Mouse (Mus musculus) heart, embryonic 12.5 days (tissue): ENCODE data around the gene Aunip. TPM values are rescaled to one million over a fixed set of nuclear protein-coding genes. Genes with fewer than 3 reads are reported as not detected.
"Not testable (repeated sequence)": the region's sequence is repeated elsewhere in the genome, so short reads cannot be mapped to it uniquely, and the experiment has no call there.

ENCODE experiments used
- ATAC-seq: fragments of 200-750 bp; cut with Nextera tagmentation; 2 replicates; pipeline ENCODE4 v1.8.0; 2017; ENCODE audit warnings: moderate TSS enrichment, moderate library complexity; ENCODE audit not compliant: insufficient number of reproducible peaks, low FRiP score
- H3K27ac ChIP-seq: fragments of 300-500 bp; sonication (generic); 2 replicates; pipeline ENCODE4 v1.5.1; 2016; ENCODE audit warnings: mild to moderate bottlenecking, moderate library complexity; ENCODE audit not compliant: poor library complexity, severe bottlenecking
- H3K27me3 ChIP-seq: fragments of 300-500 bp; sonication (generic); replicated peaks from 2 replicates; pipeline ENCODE4 v1.6.1; 2016; ENCODE audit warnings: mild to moderate bottlenecking, moderate library complexity
- H3K36me3 ChIP-seq: fragments of 300-500 bp; sonication (generic); 2 replicates; pipeline ENCODE4 v1.6.1; 2016; ENCODE audit warnings: mild to moderate bottlenecking, moderate library complexity
- H3K4me1 ChIP-seq: fragments of 300-500 bp; sonication (generic); replicated peaks from 2 replicates; pipeline ENCODE4 v1.6.1; 2016; ENCODE audit warnings: mild to moderate bottlenecking
- H3K4me2 ChIP-seq: fragments of 300-500 bp; sonication (generic); 2 replicates; pipeline ENCODE4 v1.6.1; 2016; ENCODE audit warnings: mild to moderate bottlenecking, moderate library complexity
- H3K4me3 ChIP-seq: fragments of 300-500 bp; sonication (generic); 2 replicates; pipeline ENCODE4 v1.5.1; 2016; ENCODE audit warnings: mild to moderate bottlenecking
- H3K9ac ChIP-seq: fragments of 300-500 bp; sonication (generic); 2 replicates; pipeline ENCODE4 v1.6.1; 2016; ENCODE audit warnings: mild to moderate bottlenecking, moderate library complexity
- H3K9me3 ChIP-seq: fragments of 300-500 bp; sonication (generic); replicated peaks from 2 replicates; pipeline ENCODE4 v1.6.1; 2016; ENCODE audit warnings: mild to moderate bottlenecking, moderate library complexity
- WGBS: fragments of 180-500 bp; shearing (Covaris S2); methylation state at CpG from one replicate; pipeline ENCODE4 v1.1.7; 2016; 5-methylcytosine and 5-hydroxymethylcytosine counted together
- polyA plus RNA-seq: library from polyadenylated mRNA; unstranded; fragments of >200 nt; fragmentation: Nextera tagmentation; extraction: Ambion mirVana; gene quantifications from 2 replicates; pipeline ENCODE4 v1.2.1, GENCODE M21; 2016

Aunip gene
- polyA plus RNA-seq, 1 experiment from 2014 or later: 12.0 TPM

DNA sequence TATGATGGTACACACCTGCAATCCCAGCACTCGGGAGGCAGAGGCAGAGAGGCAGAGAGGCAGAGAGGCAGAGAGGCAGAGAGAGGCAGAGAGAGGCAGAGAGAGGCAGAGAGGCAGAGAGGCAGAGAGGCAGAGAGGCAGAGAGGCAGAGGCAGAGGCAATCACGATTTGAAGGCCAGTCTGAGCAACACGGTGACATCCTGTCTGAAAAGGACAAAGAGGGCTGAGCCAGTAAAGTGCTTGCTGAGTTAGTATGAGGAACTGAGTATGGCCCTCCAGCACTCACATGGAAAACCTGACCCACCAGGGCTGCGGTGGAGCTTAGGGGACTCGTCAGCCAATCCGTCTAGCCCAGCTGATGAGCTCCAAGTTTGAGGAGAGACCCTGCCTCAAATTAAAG, 11.8 kb upstream of the Aunip start:
- 78% methylated on average over 6 of the region's 6 CpGs for WGBS
- H3K4me2 ChIP-seq, H3K27ac ChIP-seq, H3K36me3 ChIP-seq, ATAC-seq, H3K9me3 ChIP-seq, H3K27me3 ChIP-seq, H3K9ac ChIP-seq, H3K4me3 ChIP-seq: not testable (repeated sequence)
- H3K4me1 ChIP-seq: peaks cover 49% of the 10 kb centered on the region

DNA sequence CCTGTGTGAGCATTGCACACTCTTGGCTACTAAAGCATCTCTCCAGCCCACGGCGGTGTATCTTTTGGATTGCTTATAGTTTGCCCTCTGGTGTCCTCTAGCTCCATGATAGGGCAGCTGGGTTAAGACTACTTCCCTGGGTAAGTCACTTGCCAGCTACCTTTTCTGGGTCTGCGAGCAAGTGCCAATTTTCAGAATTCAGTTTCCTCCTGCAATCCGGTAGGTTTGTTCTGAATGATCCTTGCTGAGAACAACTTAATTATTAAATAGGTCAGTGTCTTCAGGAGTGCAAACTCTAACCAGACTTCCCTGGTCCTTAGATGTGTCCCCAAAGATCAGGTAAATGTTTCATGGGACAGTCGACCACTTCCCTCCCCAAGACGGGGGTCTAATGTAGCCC, 9.7 kb upstream of the Aunip start:
- ATAC-seq: no peak

GRCm38 (mm10) chr4:134503686-134504357, 7.0 kb upstream of the Aunip start:
- no peak for ATAC-seq
- Histone ChIP-seq H3K27ac (no peak overlapping the region), H3K36me3 (peaks cover 17% of the 10 kb centered on the region), H3K4me1 (peaks cover 2% of the 10 kb centered on the region), H3K4me3 (no peak overlapping the region), H3K4me2 (no peak overlapping the region), H3K9ac (no peak overlapping the region), H3K27me3 (no peaks in the 10 kb centered on the region), H3K9me3 (no peaks in the 10 kb centered on the region)
- 71% methylated on average over 4 of the region's 4 CpGs for WGBS

More for the DNA sequence above, 9.7 kb upstream of the Aunip start:
- no peak overlapping the region for H3K4me2 ChIP-seq
- H3K4me1 ChIP-seq: peaks cover 29% of the 10 kb centered on the region
- H3K27me3 ChIP-seq: no peaks in the 10 kb centered on the region
- no peaks in the 10 kb centered on the region for H3K36me3 ChIP-seq
- H3K9me3 ChIP-seq: no peaks in the 10 kb centered on the region
- no peak overlapping the region for H3K27ac ChIP-seq
- no peak overlapping the region for H3K4me3 ChIP-seq
- WGBS: 91% methylated on average over 6 of the region's 6 CpGs
- H3K9ac ChIP-seq: no peak overlapping the region

DNA sequence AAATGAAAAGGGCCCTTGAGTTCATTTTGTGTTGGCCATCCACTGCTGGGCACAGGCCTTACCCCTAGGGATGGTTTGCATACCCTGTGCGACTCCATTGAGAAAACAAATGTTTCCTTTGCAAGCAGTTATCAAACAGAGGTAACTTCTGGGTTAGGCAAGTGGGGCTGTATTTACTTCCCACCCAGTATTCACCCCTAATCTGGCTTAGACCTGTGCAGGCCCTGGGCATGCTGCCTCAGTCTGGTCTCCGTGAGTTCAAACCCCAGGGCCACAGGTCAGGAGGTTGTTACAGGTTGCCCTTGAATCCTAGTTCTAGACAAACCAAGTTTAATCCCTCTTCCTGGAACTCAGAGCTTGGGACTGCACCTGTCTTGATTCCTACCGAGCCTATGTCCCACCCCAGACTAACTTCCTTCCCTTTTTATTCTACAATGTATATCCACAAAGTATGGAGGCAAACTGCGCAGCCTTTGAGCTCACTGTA, 5.5 kb upstream of the Aunip start:
- Histone ChIP-seq H3K4me3 (no peak overlapping the region), H3K9ac (no peak overlapping the region), H3K36me3 (peaks cover 17% of the 10 kb centered on the region), H3K27ac (no peak overlapping the region), H3K4me1 (no peaks in the 10 kb centered on the region; the same call in 1 of the 2 replicates), H3K9me3 (no peaks in the 10 kb centered on the region), H3K27me3 (no peaks in the 10 kb centered on the region), H3K4me2 (no peak overlapping the region)
- WGBS: 76% methylated on average over 4 of the region's 4 CpGs
- ATAC-seq: no peak

DNA sequence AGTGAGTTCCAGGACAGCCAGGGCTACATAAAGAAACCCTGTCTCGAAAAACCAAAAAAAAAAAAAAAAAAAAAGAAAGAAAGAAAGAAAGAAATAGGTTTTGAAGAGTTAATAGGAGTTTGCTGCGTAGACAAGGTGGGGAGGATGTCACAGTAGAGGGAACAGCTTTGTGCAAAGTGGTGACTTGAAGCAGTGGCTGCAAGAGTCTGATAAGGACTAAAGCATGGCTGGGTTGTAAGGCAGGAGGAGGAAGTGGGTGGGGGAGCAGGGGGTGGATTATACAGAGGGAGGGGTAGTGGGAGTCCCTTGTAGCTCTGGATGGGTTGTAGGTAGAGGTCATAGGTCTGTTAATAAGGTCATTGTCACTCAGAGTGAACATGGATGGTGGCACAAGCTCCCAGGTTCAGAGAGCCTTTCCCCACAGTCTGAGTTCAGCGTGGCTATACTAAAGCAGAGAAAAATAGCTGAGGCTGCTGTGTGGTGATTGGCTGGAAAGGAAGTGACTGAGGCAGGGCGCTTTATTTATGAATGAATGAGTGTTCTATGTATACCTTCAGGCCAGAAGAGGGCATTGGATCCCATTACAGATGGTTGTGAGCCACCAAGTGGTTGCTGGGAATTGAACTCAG, 4.7 kb upstream of the Aunip start:
- H3K27ac ChIP-seq: no peak overlapping the region
- ATAC-seq: peak; percentile 63
- WGBS: 67% methylated on average over 3 of the region's 4 CpGs

GRCm38 (mm10) chr4:134506713-134507112, 4.1 kb upstream of the Aunip start:
- Histone ChIP-seq H3K4me2 (no peak overlapping the region), H3K4me3 (no peak overlapping the region), H3K36me3 (peaks cover 17% of the 10 kb centered on the region), H3K27me3 (no peaks in the 10 kb centered on the region), H3K9me3 (no peaks in the 10 kb centered on the region), H3K4me1 (no peaks in the 10 kb centered on the region; the same call in 1 of the 2 replicates), H3K9ac (no peak overlapping the region), H3K27ac (no peak overlapping the region)
- 78% methylated on average over 19 of the region's 19 CpGs for WGBS
- ATAC-seq: no peak

More for the DNA sequence above, 4.7 kb upstream of the Aunip start:
- H3K27me3 ChIP-seq: no peaks in the 10 kb centered on the region
- no peak overlapping the region for H3K4me3 ChIP-seq
- H3K4me2 ChIP-seq: no peak overlapping the region
- H3K9ac ChIP-seq: no peak overlapping the region
- H3K36me3 ChIP-seq: peaks cover 17% of the 10 kb centered on the region
- no peaks in the 10 kb centered on the region for H3K9me3 ChIP-seq
- H3K4me1 ChIP-seq: no peaks in the 10 kb centered on the region; the same call in 1 of the 2 replicates

- 72% methylated on average over 4 of the region's 4 CpGs for WGBS
- Histone ChIP-seq H3K9me3 (no peaks in the 10 kb centered on the region), H3K27me3 (no peaks in the 10 kb centered on the region), H3K4me2 (peak overlapping the region; percentile 97; the same call in 1 of the 2 replicates), H3K4me1 (peaks cover 22% of the 10 kb centered on the region), H3K27ac (no peak overlapping the region), H3K9ac (no peak overlapping the region), H3K4me3 (no peak overlapping the region), H3K36me3 (peaks cover 17% of the 10 kb centered on the region)
- ATAC-seq: no peak
These were observed 403 bp upstream of the Aunip start for GRCm38 (mm10) chr4:134510396-134510795.

DNA sequence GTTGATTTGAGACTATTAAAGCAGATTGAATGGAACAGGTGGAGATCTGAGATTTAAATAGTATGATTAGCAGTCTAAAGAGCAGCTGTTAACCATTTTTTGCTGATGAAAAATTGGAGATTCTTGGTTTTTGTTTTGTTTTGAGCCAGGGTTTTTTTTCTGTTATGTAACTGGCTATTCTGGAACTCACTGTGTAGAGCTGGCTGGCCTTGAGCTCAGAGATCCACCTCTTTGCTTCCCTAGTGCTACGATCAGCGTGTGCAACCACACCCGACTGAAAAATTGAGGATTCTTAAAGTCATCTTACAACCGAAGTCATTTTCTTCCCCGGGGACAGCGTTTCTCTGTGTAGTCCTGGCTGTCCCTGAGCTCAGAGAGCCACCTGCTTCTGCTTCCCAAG, 931 bp downstream of the Aunip start:
- peak overlapping the region; percentile 52 for H3K4me2 ChIP-seq
- H3K9me3 ChIP-seq: no peaks in the 10 kb centered on the region
- peak overlapping the region; percentile 80 for H3K4me3 ChIP-seq
- H3K36me3 ChIP-seq: peaks cover 16% of the 10 kb centered on the region
- WGBS: 66% methylated on average over 6 of the region's 6 CpGs
- ATAC-seq: no peak
- H3K4me1 ChIP-seq: peaks cover 35% of the 10 kb centered on the region
- no peaks in the 10 kb centered on the region for H3K27me3 ChIP-seq
- no peak overlapping the region for H3K27ac ChIP-seq
- H3K9ac ChIP-seq: no peak overlapping the region

DNA sequence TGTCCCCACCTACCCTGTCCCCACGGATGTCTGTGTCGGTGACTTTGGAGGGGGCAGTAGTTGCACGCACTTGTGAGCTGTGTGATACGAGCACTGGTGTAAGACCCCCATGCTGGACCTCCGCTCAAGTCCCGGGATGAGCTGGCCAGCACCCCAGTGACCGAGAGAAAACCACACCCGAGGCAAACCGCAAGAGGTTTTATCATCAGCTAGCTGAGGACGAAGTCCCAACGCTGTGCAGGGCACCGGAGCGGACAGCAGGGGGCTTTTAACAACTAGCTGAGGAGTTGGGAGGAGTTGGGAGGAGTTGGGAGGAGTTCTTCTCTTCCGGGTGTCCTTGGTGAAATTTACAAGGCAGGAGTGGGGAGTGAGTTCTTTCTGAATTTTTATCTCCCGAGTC, 2.0 kb downstream of the Aunip start:
- Histone ChIP-seq H3K27me3 (no peaks in the 10 kb centered on the region), H3K4me2 (peak overlapping the region; percentile 63), H3K4me3 (peak overlapping the region; percentile 29), H3K4me1 (peaks cover 46% of the 10 kb centered on the region), H3K9me3 (no peaks in the 10 kb centered on the region), H3K27ac (peak overlapping the region; percentile 29; the same call in 1 of the 2 replicates), H3K9ac (peak overlapping the region; percentile 55), H3K36me3 (0 out of 2 replicates have a peak, but pooled peaks cover 6% of the 10 kb centered on the region)
- WGBS: 14% methylated on average over 15 of the region's 15 CpGs
- peak; percentile 52; the same call in 1 of the 2 replicates for ATAC-seq

- Histone ChIP-seq H3K4me2 (0 out of 2 replicates have a peak overlapping the region, but pooled peaks have one; percentile 63), H3K9me3 (no peaks in the 10 kb centered on the region), H3K36me3 (no peaks in the 10 kb centered on the region), H3K4me1 (peaks cover 55% of the 10 kb centered on the region), H3K27ac (no peak overlapping the region), H3K4me3 (no peak overlapping the region), H3K27me3 (no peaks in the 10 kb centered on the region), H3K9ac (no peak overlapping the region)
- ATAC-seq: no peak
- WGBS: 73% methylated on average over 11 of the region's 11 CpGs
These were observed 3.6 kb downstream of the Aunip start for GRCm38 (mm10) chr4:134514309-134514930.

DNA sequence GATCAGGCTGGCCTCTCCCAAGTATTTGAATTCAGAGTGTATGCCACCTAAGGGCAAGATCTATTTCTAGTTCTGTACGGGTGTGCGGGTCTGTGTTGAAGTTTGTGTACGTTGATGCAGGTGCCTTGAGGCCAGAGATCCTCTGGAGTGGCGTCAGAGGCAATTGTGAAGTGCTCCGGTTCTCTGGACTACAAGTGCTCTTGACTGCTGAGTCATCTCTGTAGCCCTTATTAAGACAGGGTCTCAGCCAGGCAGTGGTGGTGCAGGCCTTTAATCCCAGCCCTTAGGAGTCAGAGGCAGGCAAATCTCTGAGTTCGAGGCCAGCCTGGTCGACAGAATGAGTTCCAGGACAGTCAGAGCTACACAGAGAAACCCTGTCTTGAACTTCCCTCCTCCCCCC, 4.8 kb downstream of the Aunip start:
- H3K4me3 ChIP-seq: no peak overlapping the region
- peaks cover 55% of the 10 kb centered on the region for H3K4me1 ChIP-seq
- H3K27me3 ChIP-seq: no peaks in the 10 kb centered on the region
- no peak overlapping the region for H3K4me2 ChIP-seq
- 0 out of 2 replicates have a peak overlapping the region, but pooled peaks have one; percentile 0 for H3K9ac ChIP-seq
- no peaks in the 10 kb centered on the region for H3K9me3 ChIP-seq
- 47% methylated on average over 7 of the region's 7 CpGs for WGBS
- no peak for ATAC-seq
- peaks cover 3% of the 10 kb centered on the region for H3K36me3 ChIP-seq
- H3K27ac ChIP-seq: peak overlapping the region; percentile 99
